Mouse (Mus musculus) myocyte (in vitro differentiated cells): ENCODE data around the gene Hdac7. TPM values are rescaled to one million over a fixed set of nuclear protein-coding genes. Genes with fewer than 3 reads are reported as not detected.

Experiments
- H3K27me3 ChIP-seq: one replicate; pipeline ENCODE4 v1.6.1; 2011; ENCODE audit not compliant: control insufficient read depth, insufficient read depth, insufficient read length
- H3K36me3 ChIP-seq: one replicate; pipeline ENCODE4 v1.6.1; 2011; ENCODE audit not compliant: control insufficient read depth, insufficient read depth
- H3K4me2 ChIP-seq: one replicate; pipeline ENCODE4 v1.6.1; 2011; ENCODE audit warnings: low read depth, control low read depth
- H3K4me3 ChIP-seq: one replicate; pipeline ENCODE4 v1.5.1; 2011; ENCODE audit warnings: mild to moderate bottlenecking, control low read depth, moderate library complexity
- H3K79me2 ChIP-seq: one replicate; pipeline ENCODE4 v1.6.1; 2011; ENCODE audit not compliant: control insufficient read depth, insufficient read depth
- H3ac ChIP-seq: one replicate; pipeline ENCODE4 v1.6.1; 2011; ENCODE audit not compliant: control insufficient read depth, insufficient read length
- CEBPB ChIP-seq: IDR thresholded peaks from 2 replicates; pipeline ENCODE4 v1.6.1; 2011; ENCODE audit warnings: mild to moderate bottlenecking, moderate library complexity; ENCODE audit not compliant: poor library complexity, insufficient read depth, severe bottlenecking
- E2F4 ChIP-seq: IDR thresholded peaks from one replicate; pipeline ENCODE4 v1.6.1; 2011; ENCODE audit warnings: mild to moderate bottlenecking, control low read depth, moderate library complexity; ENCODE audit not compliant: insufficient read depth
- MAX ChIP-seq: IDR thresholded peaks from one replicate; pipeline ENCODE4 v1.6.1; 2011; ENCODE audit warnings: low read depth, mild to moderate bottlenecking, control low read depth
- MYOD1 ChIP-seq, 3 experiments: IDR thresholded peaks; one replicate each; pipeline ENCODE4 v1.6.1; 2011; ENCODE audit warnings: control low read depth in 2 of 3, low read depth in 2 of 3, mild to moderate bottlenecking in 2 of 3, moderate library complexity in 1 of 3; ENCODE audit not compliant: insufficient read length in 2 of 3, control insufficient read depth in 1 of 3
- MYOG ChIP-seq, 3 experiments: IDR thresholded peaks; one replicate each; pipeline ENCODE4 v1.6.1; 2011; ENCODE audit warnings: control low read depth in 2 of 3, low read depth in 2 of 3, mild to moderate bottlenecking in 2 of 3; ENCODE audit not compliant: insufficient read length in 2 of 3, control insufficient read depth in 1 of 3, insufficient read depth in 1 of 3
- POLR2A ChIP-seq: IDR thresholded peaks from one replicate; pipeline ENCODE4 v1.6.1; 2011; ENCODE audit warnings: low read depth, mild to moderate bottlenecking, control low read depth, moderate library complexity; ENCODE audit not compliant: insufficient read length
- POLR2AphosphoS2 ChIP-seq: IDR thresholded peaks from one replicate; pipeline ENCODE4 v1.6.1; 2011; ENCODE audit warnings: low read depth, control low read depth; ENCODE audit not compliant: insufficient read length
- REST ChIP-seq: IDR thresholded peaks from one replicate; pipeline ENCODE4 v1.6.1; 2011; ENCODE audit warnings: mild to moderate bottlenecking, control low read depth, moderate library complexity; ENCODE audit not compliant: insufficient read depth, insufficient read length
- SRF ChIP-seq: IDR thresholded peaks from one replicate; pipeline ENCODE4 v1.6.1; 2011; ENCODE audit warnings: low read depth; ENCODE audit not compliant: control insufficient read depth, insufficient read length
- TCF12 ChIP-seq: IDR thresholded peaks from one replicate; pipeline ENCODE4 v1.6.1; 2011; ENCODE audit warnings: mild to moderate bottlenecking, control low read depth; ENCODE audit not compliant: poor library complexity, insufficient read depth, severe bottlenecking
- TCF3 ChIP-seq: IDR thresholded peaks from one replicate; pipeline ENCODE4 v1.6.1; 2011; ENCODE audit warnings: low read depth, control low read depth; ENCODE audit not compliant: insufficient read length
- USF1 ChIP-seq: IDR thresholded peaks from one replicate; pipeline ENCODE4 v1.6.1; 2011; ENCODE audit warnings: low read depth, mild to moderate bottlenecking, control low read depth, moderate library complexity
- polyA plus RNA-seq: library from polyadenylated mRNA; unstranded; fragments of >200 nt; fragmentation: generic; extraction: Trizol; gene quantifications from one replicate; pipeline ENCODE4 v1.2.1, GENCODE M21; 2012; ENCODE audit warnings: missing spikeins

Hdac7 gene
- polyA plus RNA-seq, 1 experiment: 17.4 TPM

DNA sequence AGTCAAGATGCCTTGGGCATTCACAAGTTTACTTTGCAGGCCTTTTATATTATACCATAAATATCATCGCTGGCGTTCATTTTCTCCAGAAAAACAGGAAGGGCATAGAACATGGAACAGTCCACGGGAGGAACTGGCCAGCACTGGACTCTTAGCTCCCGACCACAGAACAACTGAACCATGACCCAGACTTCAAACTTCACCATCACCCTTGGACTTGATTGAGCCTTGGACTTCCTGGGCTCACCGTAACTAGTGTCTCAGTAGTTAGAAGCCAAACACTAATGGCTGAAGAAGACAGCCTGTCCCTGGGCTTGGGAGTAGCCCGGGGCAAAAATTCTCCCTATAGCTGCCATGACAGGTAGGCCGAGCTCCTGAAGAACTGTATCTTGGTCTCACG is 37.1 kb upstream of the Hdac7 start:
- Histone ChIP-seq H3K4me2 (no peak overlapping the region), H3K36me3 (no peaks in the 10 kb centered on the region), H3ac (no peak overlapping the region), H3K27me3 (no peaks in the 10 kb centered on the region), H3K79me2 (no peaks in the 10 kb centered on the region), H3K4me3 (no peak overlapping the region)
- TF ChIP-seq SRF (no peak), TCF3 (no peak), E2F4 (no peak), USF1 (no peak), TCF12 (no peak), REST (no peak), MAX (no peak), MYOG (IDR thresholded peaks at IDR 0.05; ENCODE audit: control insufficient read depth in 1 of 3, insufficient read depth in 1 of 3, insufficient read length in 2 of 3, low read depth in 2 of 3) (no peak), POLR2AphosphoS2 (no peak), MYOD1 (IDR thresholded peaks at IDR 0.05; ENCODE audit: control insufficient read depth in 1 of 3, insufficient read length in 2 of 3, low read depth in 2 of 3) (no peak), CEBPB (no peak)

GRCm38 (mm10) chr15:97880441-97880840 is 36.1 kb upstream of the Hdac7 start:
- Histone ChIP-seq H3K36me3 (no peaks in the 10 kb centered on the region), H3K4me2 (no peak overlapping the region), H3ac (no peak overlapping the region), H3K27me3 (no peaks in the 10 kb centered on the region), H3K4me3 (no peak overlapping the region), H3K79me2 (no peaks in the 10 kb centered on the region)
- TF ChIP-seq TCF12 (no peak), POLR2AphosphoS2 (no peak), CEBPB (no peak), MYOD1 (IDR thresholded peaks at IDR 0.05; ENCODE audit: control insufficient read depth in 1 of 3, insufficient read length in 2 of 3, low read depth in 2 of 3) (no peak), POLR2A (no peak), MYOG (IDR thresholded peaks at IDR 0.05; ENCODE audit: control insufficient read depth in 1 of 3, insufficient read depth in 1 of 3, insufficient read length in 2 of 3, low read depth in 2 of 3) (no peak), SRF (no peak), E2F4 (no peak), MAX (no peak), USF1 (no peak), REST (no peak), TCF3 (no peak)

DNA sequence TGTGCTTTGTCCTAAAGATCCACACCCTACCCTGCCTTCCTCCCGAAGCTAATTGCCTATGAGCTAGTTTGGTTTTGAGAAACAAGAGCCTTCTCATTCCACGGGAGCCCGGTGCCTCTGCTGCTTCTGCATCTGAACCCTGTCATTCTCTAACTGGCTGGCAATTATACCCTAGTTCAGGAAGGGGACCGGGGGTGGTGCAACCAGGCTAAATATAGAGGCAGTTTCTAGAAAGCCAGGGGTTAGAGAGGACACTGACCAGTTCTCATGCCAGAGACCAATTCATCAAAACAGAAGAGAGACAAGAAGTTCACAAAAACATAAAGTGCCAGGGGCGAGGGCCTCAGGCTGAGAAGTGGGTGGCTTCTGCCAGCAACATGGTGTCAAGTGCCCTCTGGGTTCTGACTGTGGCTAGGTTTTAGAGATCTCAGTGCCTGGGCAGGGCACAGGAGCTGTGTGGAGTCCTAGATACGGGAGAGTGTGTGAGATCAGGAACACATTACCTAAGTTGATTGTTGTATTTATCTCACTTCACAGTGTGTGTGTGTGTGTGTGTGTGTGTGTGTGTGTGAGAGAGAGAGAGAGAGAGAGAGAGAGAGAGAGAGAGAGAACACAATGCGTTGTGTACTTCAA is 34.5 kb upstream of the Hdac7 start:
- Histone ChIP-seq H3K36me3 (no peaks in the 10 kb centered on the region), H3K4me3 (no peak overlapping the region), H3K27me3 (no peaks in the 10 kb centered on the region), H3ac (no peak overlapping the region), H3K4me2 (no peak overlapping the region), H3K79me2 (no peaks in the 10 kb centered on the region)
- TF ChIP-seq TCF3 (no peak), SRF (no peak), POLR2AphosphoS2 (no peak), MAX (no peak), REST (no peak), E2F4 (no peak), TCF12 (no peak), USF1 (no peak), MYOG (IDR thresholded peaks at IDR 0.05; ENCODE audit: control insufficient read depth in 1 of 3, insufficient read depth in 1 of 3, insufficient read length in 2 of 3, low read depth in 2 of 3) (no peak), POLR2A (no peak), MYOD1 (IDR thresholded peaks at IDR 0.05; ENCODE audit: control insufficient read depth in 1 of 3, insufficient read length in 2 of 3, low read depth in 2 of 3) (no peak), CEBPB (no peak)

- no peak for TF ChIP-seq CEBPB
- TF ChIP-seq REST: no peak
- TF ChIP-seq MYOD1 (IDR thresholded peaks at IDR 0.05; ENCODE audit: control insufficient read depth in 1 of 3, insufficient read length in 2 of 3, low read depth in 2 of 3): no peak
- no peak for TF ChIP-seq TCF12
- no peak for TF ChIP-seq TCF3
- no peak for TF ChIP-seq MAX
- TF ChIP-seq SRF: no peak
- no peak for TF ChIP-seq E2F4
- no peak for TF ChIP-seq MYOG (IDR thresholded peaks at IDR 0.05; ENCODE audit: control insufficient read depth in 1 of 3, insufficient read depth in 1 of 3, insufficient read length in 2 of 3, low read depth in 2 of 3)
- TF ChIP-seq POLR2A: no peak
- TF ChIP-seq POLR2AphosphoS2: no peak
- no peak for TF ChIP-seq USF1
Observed at GRCm38 (mm10) chr15:97875784-97876183, 31.5 kb upstream of the Hdac7 start.

More at GRCm38 (mm10) chr15:97875784-97876183, 31.5 kb upstream of the Hdac7 start:
- no peak overlapping the region for H3K4me2 ChIP-seq
- no peak overlapping the region for H3K4me3 ChIP-seq
- no peak overlapping the region for H3ac ChIP-seq
- no peaks in the 10 kb centered on the region for H3K27me3 ChIP-seq
- H3K79me2 ChIP-seq: no peaks in the 10 kb centered on the region
- no peaks in the 10 kb centered on the region for H3K36me3 ChIP-seq
